Mouse (Mus musculus) ES-E14 (cell line): ENCODE results near the gene Lrp5.

ENCODE experiments used
- MAFK ChIP-seq: IDR thresholded peaks from 2 replicates; pipeline ENCODE4 v1.6.1; 2014; ENCODE audit warnings: mild to moderate bottlenecking, low read depth, low read length, inconsistent platforms; ENCODE audit not compliant: insufficient read depth
- ZC3H11A ChIP-seq: IDR thresholded peaks from 2 replicates; pipeline ENCODE4 v1.6.1; 2012; ENCODE audit warnings: low read depth, mild to moderate bottlenecking, inconsistent platforms, low read length, borderline replicate concordance
- ZNF384 ChIP-seq: IDR thresholded peaks from 2 replicates; pipeline ENCODE4 v1.6.1; 2012; ENCODE audit warnings: low read depth, low read length, inconsistent platforms

- TF ChIP-seq ZC3H11A = no peak
- no peak for TF ChIP-seq ZNF384
- TF ChIP-seq MAFK = no peak
Measured at GRCm38 (mm10) chr19:3651220-3651619, 35.1 kb downstream of the Lrp5 start.
